Comparison of ENCODE assay signal across 10 mouse cellular contexts in the genomic region with DNA sequence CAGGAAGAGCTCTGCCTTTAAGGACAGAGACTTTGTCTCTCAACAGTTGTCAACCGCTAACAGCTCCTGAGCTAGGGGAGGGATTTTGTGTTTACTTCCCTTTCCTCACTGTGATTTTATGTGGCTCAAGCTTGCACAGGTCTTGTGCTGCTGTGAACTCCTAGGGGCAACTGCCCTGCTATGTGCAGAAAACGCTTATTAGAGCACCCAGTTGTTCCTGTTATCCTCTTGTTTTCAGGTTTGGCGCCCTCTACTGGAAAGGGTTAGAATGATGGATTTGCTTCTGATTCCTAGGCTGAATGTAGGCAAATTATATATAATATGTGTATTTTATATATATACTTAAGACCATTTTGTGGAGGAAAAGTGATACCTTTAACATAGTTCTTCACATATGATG. TPM values are rescaled to one million over a fixed set of nuclear protein-coding genes. Genes with fewer than 3 reads are reported as not detected.
DNase-seq lines count a peak whose midpoint lies in the region; ATAC-seq and TF ChIP-seq lines count a peak whose summit lies in the region.
"Had no signal": no experiment of that assay in that cellular context is flagged by ENCODE, and none has a peak within 500 bp of the region (broad histone marks: within the 10 kb centered on the region; RNA-seq: fewer than 3 reads in every experiment).

No protein-coding gene starts in this region.

- H3K4me1 ChIP-seq in liver, embryonic 11.5 days (replicated peaks; ENCODE audit: control insufficient read depth, insufficient read depth, low read length), result no peaks in the 10 kb centered on the region
- H3K4me1 ChIP-seq in bone marrow, adult 2 months (ENCODE audit: control insufficient read depth, insufficient read depth, low read length), result no peaks in the 10 kb centered on the region
- no peaks in the 10 kb centered on the region for H3K4me1 ChIP-seq in lung, adult 2 months (ENCODE audit: control insufficient read depth, insufficient read depth, low read length)
- no peaks in the 10 kb centered on the region for H3K4me1 ChIP-seq in thymus, adult 2 months (replicated peaks; ENCODE audit: control insufficient read depth, insufficient read depth, low read length)
- H3K4me1 ChIP-seq in hindbrain, embryonic 10.5 days (replicated peaks), result no peaks in the 10 kb centered on the region

- no peaks in the 10 kb centered on the region for H3K27me3 ChIP-seq in liver, embryonic 11.5 days (replicated peaks; ENCODE audit: control insufficient read depth, insufficient read depth, low read length)
- no peaks in the 10 kb centered on the region for H3K27me3 ChIP-seq in thymus, adult 2 months (ENCODE audit: control insufficient read depth, insufficient read depth, low read length)
- no peaks in the 10 kb centered on the region for H3K27me3 ChIP-seq in hindbrain, embryonic 10.5 days (ENCODE audit: insufficient read depth, poor library complexity, severe bottlenecking)

- 32% methylated on average over 3 of the region's 3 CpGs for WGBS in liver, embryonic 11.5 days
- WGBS in bone marrow, adult 2 months, result 19% methylated on average over 3 of the region's 3 CpGs
- 23% methylated on average over 3 of the region's 3 CpGs for WGBS in lung, adult 2 months
- 14% methylated on average over 3 of the region's 3 CpGs for WGBS in thymus, adult 2 months
- 35% methylated on average over 3 of the region's 3 CpGs for WGBS in hindbrain, embryonic 10.5 days

- no peaks in the 10 kb centered on the region for H3K9me3 ChIP-seq in liver, embryonic 11.5 days (ENCODE audit: control insufficient read depth, low read length)
- H3K9me3 ChIP-seq in hindbrain, embryonic 10.5 days, result no peaks in the 10 kb centered on the region

- H3K9ac ChIP-seq in liver, embryonic 11.5 days (ENCODE audit: low read depth, low read length), result no peak overlapping the region

- H3K4me3 ChIP-seq in liver, embryonic 11.5 days (ENCODE audit: low read depth, low read length), result no peak overlapping the region
- H3K4me3 ChIP-seq in bone marrow, adult 2 months (replicated peaks; ENCODE audit: control insufficient read depth, low read depth, low read length), result no peak overlapping the region
- H3K4me3 ChIP-seq in lung, adult 2 months (replicated peaks; ENCODE audit: extremely low read depth, low read depth, low read length), result no peak overlapping the region
- H3K4me3 ChIP-seq in thymus, adult 2 months (ENCODE audit: control insufficient read depth, insufficient read depth, low read length), result no peak overlapping the region
- H3K4me3 ChIP-seq in hindbrain, embryonic 10.5 days, result no peak overlapping the region

- H3K36me3 ChIP-seq in liver, embryonic 11.5 days (ENCODE audit: control insufficient read depth, insufficient read depth, low read length), result no peaks in the 10 kb centered on the region
- no peaks in the 10 kb centered on the region for H3K36me3 ChIP-seq in thymus, adult 2 months (ENCODE audit: control insufficient read depth, insufficient read depth, low read length)
- H3K36me3 ChIP-seq in hindbrain, embryonic 10.5 days, result no peaks in the 10 kb centered on the region

- no peak overlapping the region for H3K27ac ChIP-seq in liver, embryonic 11.5 days (ENCODE audit: low read depth, low read length)
- no peak overlapping the region for H3K27ac ChIP-seq in bone marrow, adult 2 months (ENCODE audit: control insufficient read depth, insufficient read depth, low read depth, low read length, poor library complexity)
- no peak overlapping the region for H3K27ac ChIP-seq in thymus, adult 2 months (ENCODE audit: control insufficient read depth, insufficient read depth, low read length)
- no peak overlapping the region for H3K27ac ChIP-seq in hindbrain, embryonic 10.5 days

- peak; percentile 10 for DNase-seq in liver
- DNase-seq in liver, embryonic 11.5 days (ENCODE audit: low spot score), result no peak
- DNase-seq in Muller cell, postnatal 12 days (ENCODE audit: inconsistent ontology term), result peak; percentile 31
- DNase-seq in heart, postnatal 4 days, result peak; percentile 52
- peak; percentile 21 for DNase-seq in lung, adult 2 months
- peak; percentile 53 for DNase-seq in thymus, adult 2 months
- no peak for DNase-seq in hindbrain, embryonic 10.5 days (ENCODE audit: low spot score)

- ATAC-seq in liver, embryonic 11.5 days (replicated peaks; ENCODE audit: low FRiP score), result no peak

- H3K4me2 ChIP-seq in liver, embryonic 11.5 days, result no peak overlapping the region

- TF ChIP-seq CTCF in bone marrow, adult 2 months (IDR thresholded peaks at IDR 0.05; ENCODE audit: control insufficient read depth, insufficient read depth, low read length), result peak; percentile 16; the same call in 1 of the 2 replicates
- 0 out of 2 replicates have a peak, but pooled peaks have one; percentile 11 for TF ChIP-seq CTCF in lung, adult 2 months (IDR thresholded peaks at IDR 0.05; ENCODE audit: insufficient read depth, low read length)
- TF ChIP-seq CTCF in thymus, adult 2 months (IDR thresholded peaks at IDR 0.05; ENCODE audit: borderline replicate concordance, control insufficient read depth, extremely low read depth, insufficient read depth, low read length, poor library complexity), result no peak

- no peak for TF ChIP-seq POLR2A in bone marrow, adult 2 months (IDR thresholded peaks at IDR 0.05; ENCODE audit: borderline replicate concordance, control insufficient read depth, low read depth, low read length)
- TF ChIP-seq POLR2A in lung, adult 2 months (IDR thresholded peaks at IDR 0.05; ENCODE audit: borderline replicate concordance, extremely low read depth, low read depth, low read length), result no peak
- no peak for TF ChIP-seq POLR2A in thymus, adult 2 months (IDR thresholded peaks at IDR 0.05; ENCODE audit: control insufficient read depth, extremely low read depth, insufficient read depth, low read length, poor library complexity)

RNA-seq across cellular contexts. Expression of gene Olfr554, which starts 1.6 kb away (rescaled TPM):
- not detected in 2 replicates for polyA plus RNA-seq in liver, embryonic 11.5 days (2014; fragmentation: Nextera tagmentation; extraction: Ambion mirVana)
- 0.90 TPM in 1 of 2 replicates, not detected in the other for polyA plus RNA-seq in bone marrow, adult 2 months (2011; ENCODE audit: insufficient read depth, insufficient read length, low replicate concordance, missing spikeins)
- not detected for total RNA-seq in heart, postnatal 4 days (2021)
- polyA plus RNA-seq in lung, adult 2 months (2012; rRNA removed), result not detected in 2 replicates
- polyA plus RNA-seq in thymus, adult 2 months (2012; rRNA removed), result not detected in 2 replicates
- not detected in 2 replicates for polyA plus RNA-seq in hindbrain, embryonic 10.5 days (2016; fragmentation: Nextera tagmentation; extraction: Ambion mirVana)
- total RNA-seq: gastrocnemius, adult 8-10 months had no signal
- polyA plus RNA-seq: lung, embryonic 16.5 days had no signal

RNA-seq across cellular contexts. Expression of gene Olfr553, which starts 18.6 kb away (rescaled TPM):
- polyA plus RNA-seq in liver, embryonic 11.5 days (2014; fragmentation: Nextera tagmentation; extraction: Ambion mirVana), result not detected in 2 replicates
- not detected in 2 replicates for polyA plus RNA-seq in bone marrow, adult 2 months (2011; ENCODE audit: insufficient read depth, insufficient read length, low replicate concordance, missing spikeins)
- not detected for total RNA-seq in heart, postnatal 4 days (2021)
- not detected in 2 replicates for polyA plus RNA-seq in lung, adult 2 months (2012; rRNA removed)
- polyA plus RNA-seq in thymus, adult 2 months (2012; rRNA removed), result not detected in 2 replicates
- polyA plus RNA-seq in hindbrain, embryonic 10.5 days (2016; fragmentation: Nextera tagmentation; extraction: Ambion mirVana), result not detected in 2 replicates
- total RNA-seq: gastrocnemius, adult 8-10 months had no signal
- polyA plus RNA-seq: lung, embryonic 16.5 days had no signal

RNA-seq across cellular contexts. Expression of gene Olfr555, which starts 22.0 kb away (rescaled TPM):
- not detected in 2 replicates for polyA plus RNA-seq in liver, embryonic 11.5 days (2014; fragmentation: Nextera tagmentation; extraction: Ambion mirVana)
- not detected in 2 replicates for polyA plus RNA-seq in bone marrow, adult 2 months (2011; ENCODE audit: insufficient read depth, insufficient read length, low replicate concordance, missing spikeins)
- total RNA-seq in heart, postnatal 4 days (2021), result not detected
- polyA plus RNA-seq in lung, adult 2 months (2012; rRNA removed), result not detected in 2 replicates
- polyA plus RNA-seq in thymus, adult 2 months (2012; rRNA removed), result not detected in 2 replicates
- polyA plus RNA-seq in hindbrain, embryonic 10.5 days (2016; fragmentation: Nextera tagmentation; extraction: Ambion mirVana), result not detected in 2 replicates
- total RNA-seq: gastrocnemius, adult 8-10 months had no signal
- polyA plus RNA-seq: lung, embryonic 16.5 days had no signal

RNA-seq across cellular contexts. Expression of gene Olfr556, which starts 28.0 kb away (rescaled TPM):
- polyA plus RNA-seq in liver, embryonic 11.5 days (2014; fragmentation: Nextera tagmentation; extraction: Ambion mirVana), result not detected in 2 replicates
- polyA plus RNA-seq in bone marrow, adult 2 months (2011; ENCODE audit: insufficient read depth, insufficient read length, low replicate concordance, missing spikeins), result not detected in 2 replicates
- not detected for total RNA-seq in heart, postnatal 4 days (2021)
- polyA plus RNA-seq in lung, adult 2 months (2012; rRNA removed), result 0.12 and 0.19 TPM in 2 replicates
- polyA plus RNA-seq in thymus, adult 2 months (2012; rRNA removed), result not detected in 2 replicates
- polyA plus RNA-seq in hindbrain, embryonic 10.5 days (2016; fragmentation: Nextera tagmentation; extraction: Ambion mirVana), result not detected in 2 replicates
- total RNA-seq: gastrocnemius, adult 8-10 months had no signal
- polyA plus RNA-seq: lung, embryonic 16.5 days had no signal

RNA-seq across cellular contexts. Expression of gene Olfr552, which starts 39.1 kb away (rescaled TPM):
- polyA plus RNA-seq in liver, embryonic 11.5 days (2014; fragmentation: Nextera tagmentation; extraction: Ambion mirVana), result not detected in 2 replicates
- polyA plus RNA-seq in bone marrow, adult 2 months (2011; ENCODE audit: insufficient read depth, insufficient read length, low replicate concordance, missing spikeins), result not detected in 2 replicates
- under 1 TPM in 1 of 2 experiments, not detected in 1; 0.07 TPM for total RNA-seq in heart, postnatal 4 days (2021)
- 0.13 and 0.16 TPM in 2 replicates for polyA plus RNA-seq in lung, adult 2 months (2012; rRNA removed)
- not detected in 2 replicates for polyA plus RNA-seq in thymus, adult 2 months (2012; rRNA removed)
- polyA plus RNA-seq in hindbrain, embryonic 10.5 days (2016; fragmentation: Nextera tagmentation; extraction: Ambion mirVana), result not detected in 2 replicates
- polyA plus RNA-seq: lung, embryonic 16.5 days had no signal

Comparison
In these comparisons a context has a peak if more than half of its experiments do, and no peak if none do; other contexts are left out.
1. DNase-seq: peak in liver (single experiment), Muller cell, postnatal 12 days (single experiment), heart, postnatal 4 days (single experiment), lung, adult 2 months (single experiment) and thymus, adult 2 months (single experiment); none in liver, embryonic 11.5 days (single experiment) and hindbrain, embryonic 10.5 days (single experiment).